Mouse (Mus musculus): ENCODE measurements at regions not wholly inside any gene's neighbourhood (a gene's known extent, or its start where the extent isn't known, plus 50 kb on each side); places are given as distances from the start of the nearest gene placed in this dataset.

- TF ChIP-seq POLR2A (IDR thresholded peaks at IDR 0.05; ENCODE audit: control insufficient read depth, low read depth, low read length) (no peak), CTCF (IDR thresholded peaks at IDR 0.05; ENCODE audit: control insufficient read depth, insufficient read depth, insufficient replicate concordance, low read depth, low read length) (no peak)
These were observed 144.7 kb upstream of the Mocs1 start for GRCm38 (mm10) chr17:49283491-49283890.

Data from testis, adult 2 months (tissue).